Mouse (Mus musculus) left cerebral cortex, postnatal 4 days (tissue): ENCODE measurements around the gene Blcap. TPM values are rescaled to one million over a fixed set of nuclear protein-coding genes. Genes with fewer than 3 reads are reported as not detected.
"Not testable (repeated sequence)": the region's sequence is repeated elsewhere in the genome, so short reads cannot be mapped to it uniquely, and the experiment has no call there.

ENCODE experiments used
- DNase-seq: peaks from one replicate; pipeline ENCODE4 v3.0.0-alpha.2; 2022
- intact Hi-C: fragments of 180-260 bp; cut with DNase I; formaldehyde crosslinking; loops from one replicate; pipeline ENCODE4 v1.15.1; 2025
- total RNA-seq, 2 experiments: library from RNA; stranded (reverse); gene quantifications; 2 replicates each; pipeline ENCODE4 v1.2.3; 2021

Gene Blcap
- total RNA-seq, result 100 to 1,000 TPM; 161 to 182 TPM

GRCm38 (mm10) chr2:157571224-157571832 lies at the start of gene Blcap:
Blcap (minus strand) TSS chr2:157571274.
- intact Hi-C loops, result loop anchor here (2.0 to 5.0 kb wide), 3 partner anchors 229 to 369 kb away; partner anchors contain the start of gene Rbl1
- peak; percentile 50 for DNase-seq

GRCm38 (mm10) chr2:157618393-157618792 lies 47.3 kb upstream of the Blcap start:
- intact Hi-C loops, result no loop called here

GRCm38 (mm10) chr2:157613997-157614396 lies 42.9 kb upstream of the Blcap start:
- no peak for DNase-seq
- intact Hi-C loops, result loop anchor here (5.0 kb wide), 1 partner anchor 723 kb away; no protein-coding TSS in a partner anchor

More at GRCm38 (mm10) chr2:157618393-157618792, 47.3 kb upstream of the Blcap start:
- no peak for DNase-seq

- DNase-seq, result peak; percentile 62
- intact Hi-C loops, result loop anchor here (5.0 kb wide), 1 partner anchor 726 kb away; no protein-coding TSS in a partner anchor
Measured at GRCm38 (mm10) chr2:157611735-157612134, 40.7 kb upstream of the Blcap start.

- intact Hi-C loops, result loop anchor here (5.0 kb wide), 1 partner anchor 740 kb away; no protein-coding TSS in a partner anchor
Measured at GRCm38 (mm10) chr2:157607542-157608236, 36.6 kb upstream of the Blcap start.

GRCm38 (mm10) chr2:157605025-157605675 lies 34.1 kb upstream of the Blcap start:
- peak; percentile 86 for DNase-seq
- intact Hi-C loops, result loop anchor here (2.0 to 5.0 kb wide), 2 partner anchors 600 to 742 kb away; no protein-coding TSS in a partner anchor

More at GRCm38 (mm10) chr2:157607542-157608236, 36.6 kb upstream of the Blcap start:
- DNase-seq, result no peak

GRCm38 (mm10) chr2:157601435-157601839 lies 30.4 kb upstream of the Blcap start:
- no peak for DNase-seq
- intact Hi-C loops, result no loop called here

GRCm38 (mm10) chr2:157596876-157597566 lies 25.9 kb upstream of the Blcap start:
- DNase-seq, result no peak
- intact Hi-C loops, result no loop called here

- DNase-seq, intact Hi-C loops: not testable (repeated sequence)
Measured at GRCm38 (mm10) chr2:157585351-157585750, 14.3 kb upstream of the Blcap start.

GRCm38 (mm10) chr2:157572786-157573185 lies 1.7 kb upstream of the Blcap start:
- no peak for DNase-seq

GRCm38 (mm10) chr2:157569796-157570485 lies 1.1 kb downstream of the Blcap start:
- DNase-seq, result no peak
- intact Hi-C loops, result loop anchor here (2.0 to 5.0 kb wide), 3 partner anchors 227 to 368 kb away; partner anchors contain the start of gene Rbl1

More at GRCm38 (mm10) chr2:157572786-157573185, 1.7 kb upstream of the Blcap start:
- intact Hi-C loops, result loop anchor here (5.0 kb wide), 2 partner anchors 280 to 370 kb away; partner anchors contain the start of gene Rbl1

- no peak for DNase-seq
- intact Hi-C loops, result no loop called here
Measured at GRCm38 (mm10) chr2:157568881-157569280, 2.2 kb downstream of the Blcap start.

- DNase-seq, result no peak
- intact Hi-C loops, result no loop called here
Measured at GRCm38 (mm10) chr2:157567235-157567961, 3.7 kb downstream of the Blcap start.

GRCm38 (mm10) chr2:157566260-157566952 lies 4.7 kb downstream of the Blcap start:
- peak; percentile 87 for DNase-seq
- intact Hi-C loops, result no loop called here

GRCm38 (mm10) chr2:157565898-157566259 lies 5.2 kb downstream of the Blcap start:
- DNase-seq, result no peak
- intact Hi-C loops, result no loop called here

GRCm38 (mm10) chr2:157565446-157565845 lies 5.6 kb downstream of the Blcap start:
- intact Hi-C loops, result no loop called here
- no peak for DNase-seq

- intact Hi-C loops, result loop anchor here (5.0 kb wide), 2 partner anchors 87 to 102 kb away; no protein-coding TSS in a partner anchor
- DNase-seq, result no peak
Measured at GRCm38 (mm10) chr2:157564723-157565122, 6.4 kb downstream of the Blcap start.

- DNase-seq, result no peak
- intact Hi-C loops, result loop anchor here (5.0 kb wide), 2 partner anchors 86 to 101 kb away; no protein-coding TSS in a partner anchor
Measured at GRCm38 (mm10) chr2:157563031-157563430, 8.0 kb downstream of the Blcap start.
